Mouse (Mus musculus) stomach, postnatal 0 days (tissue): Measurements from ENCODE around the gene Grid2ip.

ENCODE experiments used
- CTCF ChIP-seq: IDR thresholded peaks from 2 replicates; pipeline ENCODE4 v1.5.1; 2016; ENCODE audit warnings: antibody characterized with exemption, low read depth, mild to moderate bottlenecking, moderate library complexity
- EP300 ChIP-seq: optimal IDR thresholded peaks from 2 replicates; pipeline ENCODE3; 2016; ENCODE audit warnings: antibody characterized with exemption

DNA sequence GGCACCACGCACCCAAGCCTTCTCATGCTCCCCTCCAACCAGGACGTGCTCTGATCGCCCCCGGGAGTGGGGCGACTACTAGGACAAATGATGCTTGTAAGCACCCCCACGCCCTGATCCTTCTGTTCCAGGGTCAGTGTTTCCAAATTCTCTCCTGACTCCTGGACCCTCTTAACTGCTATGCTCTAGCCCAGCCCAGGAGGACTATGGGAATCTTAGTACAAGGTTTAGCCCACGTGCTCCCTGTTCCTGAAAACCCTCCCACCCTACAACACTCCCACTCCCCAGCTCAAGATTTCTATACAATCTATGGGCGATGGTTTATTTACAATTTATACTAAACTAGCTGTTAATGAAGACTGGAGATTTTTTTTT lies 41.6 kb upstream of the Grid2ip start:
- no peak for TF ChIP-seq EP300
- TF ChIP-seq CTCF = no peak
